Mouse (Mus musculus): Measurements from ENCODE around the gene Mta3. TPM values are rescaled to one million over a fixed set of nuclear protein-coding genes. Genes with fewer than 3 reads are reported as not detected.
"Not testable (repeated sequence)": the region's sequence is repeated elsewhere in the genome, so short reads cannot be mapped to it uniquely, and the experiment has no call there.

Gene Mta3
- polyA plus RNA-seq, 1 experiment from 2014 or later, result 30.8 TPM

GRCm38 (mm10) chr17:83860224-83860623 lies 154.3 kb downstream of the Mta3 start:
- ATAC-seq (ENCODE audit: low read depth) (no peak), DNase-seq (ENCODE audit: low spot score) (no peak)
- H3K4me1 ChIP-seq (ENCODE audit: control insufficient read depth, insufficient read depth, low read length), result peaks cover 4% of the 10 kb centered on the region; the same call in 1 of the 2 replicates
- WGBS, result 80% methylated on average over 7 of the region's 7 CpGs
- no peak overlapping the region for H3K4me2 ChIP-seq (ENCODE audit: low read depth, low read length)
- H3K9me3 ChIP-seq (ENCODE audit: control insufficient read depth, low read length), result no peaks in the 10 kb centered on the region
- no peaks in the 10 kb centered on the region for H3K36me3 ChIP-seq (ENCODE audit: control insufficient read depth, insufficient read depth, low read length)
- no peak overlapping the region for H3K27ac ChIP-seq (replicated peaks; ENCODE audit: low read depth, low read length)
- H3K27me3 ChIP-seq (replicated peaks; ENCODE audit: control insufficient read depth, insufficient read depth, low read length), result no peaks in the 10 kb centered on the region
- H3K4me3 ChIP-seq (ENCODE audit: low read depth, low read length), result no peak overlapping the region
- no peak overlapping the region for H3K9ac ChIP-seq (ENCODE audit: low read depth, low read length)

GRCm38 (mm10) chr17:83860968-83861367 lies 155.0 kb downstream of the Mta3 start:
- not testable (repeated sequence) for H3K36me3 ChIP-seq (ENCODE audit: control insufficient read depth, insufficient read depth, low read length); H3K4me1 ChIP-seq (ENCODE audit: control insufficient read depth, insufficient read depth, low read length); H3K9me3 ChIP-seq (ENCODE audit: control insufficient read depth, low read length); DNase-seq (ENCODE audit: low spot score); H3K9ac ChIP-seq (ENCODE audit: low read depth, low read length); H3K27ac ChIP-seq (replicated peaks; ENCODE audit: low read depth, low read length); ATAC-seq (ENCODE audit: low read depth); H3K27me3 ChIP-seq (replicated peaks; ENCODE audit: control insufficient read depth, insufficient read depth, low read length)
- Histone ChIP-seq H3K4me3 (ENCODE audit: low read depth, low read length) (peak overlapping the region; percentile 59), H3K4me2 (ENCODE audit: low read depth, low read length) (peak overlapping the region; percentile 72)
- 60% methylated on average over 8 of the region's 8 CpGs for whole genome bisulfite sequencing

- WGBS, result under 1% methylated on average over 42 of the region's 62 CpGs
- Histone ChIP-seq H3K27me3 (replicated peaks; ENCODE audit: control insufficient read depth, insufficient read depth, low read length) (no peaks in the 10 kb centered on the region), H3K9ac (ENCODE audit: low read depth, low read length) (peak overlapping the region; percentile 83)
These were observed 155.6 kb downstream of the Mta3 start for GRCm38 (mm10) chr17:83861444-83862133.

GRCm38 (mm10) chr17:83862134-83862881 lies 156.3 kb downstream of the Mta3 start:
- under 1% methylated on average over 20 of the region's 27 CpGs for WGBS
- peaks cover 4% of the 10 kb centered on the region; the same call in 1 of the 2 replicates for H3K4me1 ChIP-seq (ENCODE audit: control insufficient read depth, insufficient read depth, low read length)
- peak overlapping the region; percentile 83 for H3K9ac ChIP-seq (ENCODE audit: low read depth, low read length)
- ATAC-seq (ENCODE audit: low read depth) (peak; percentile 66), DNase-seq (ENCODE audit: low spot score) (peak; percentile 79)
- H3K27me3 ChIP-seq (replicated peaks; ENCODE audit: control insufficient read depth, insufficient read depth, low read length), result no peaks in the 10 kb centered on the region
- H3K4me2 ChIP-seq (ENCODE audit: low read depth, low read length), result peak overlapping the region; percentile 72
- peak overlapping the region; percentile 59 for H3K4me3 ChIP-seq (ENCODE audit: low read depth, low read length)
- peak overlapping the region; percentile 91 for H3K27ac ChIP-seq (replicated peaks; ENCODE audit: low read depth, low read length)
- no peaks in the 10 kb centered on the region for H3K36me3 ChIP-seq (ENCODE audit: control insufficient read depth, insufficient read depth, low read length)
- H3K9me3 ChIP-seq (ENCODE audit: control insufficient read depth, low read length), result no peaks in the 10 kb centered on the region

More at GRCm38 (mm10) chr17:83861444-83862133, 155.6 kb downstream of the Mta3 start:
- peaks cover 4% of the 10 kb centered on the region; the same call in 1 of the 2 replicates for H3K4me1 ChIP-seq (ENCODE audit: control insufficient read depth, insufficient read depth, low read length)
- H3K36me3 ChIP-seq (ENCODE audit: control insufficient read depth, insufficient read depth, low read length), result no peaks in the 10 kb centered on the region
- H3K4me3 ChIP-seq (ENCODE audit: low read depth, low read length), result peak overlapping the region; percentile 59
- H3K9me3 ChIP-seq (ENCODE audit: control insufficient read depth, low read length), result no peaks in the 10 kb centered on the region
- H3K4me2 ChIP-seq (ENCODE audit: low read depth, low read length), result peak overlapping the region; percentile 72
- peak; percentile 95 for ATAC-seq (ENCODE audit: low read depth)
- H3K27ac ChIP-seq (replicated peaks; ENCODE audit: low read depth, low read length), result peak overlapping the region; percentile 91
- DNase-seq (ENCODE audit: low spot score), result peak; percentile 96

- ATAC-seq (ENCODE audit: low read depth), result no peak
- no peaks in the 10 kb centered on the region for H3K9me3 ChIP-seq (ENCODE audit: control insufficient read depth, low read length)
These were observed 159.4 kb downstream of the Mta3 start for GRCm38 (mm10) chr17:83865366-83865765.

GRCm38 (mm10) chr17:83866582-83866981 lies 160.6 kb downstream of the Mta3 start:
- H3K27ac ChIP-seq (replicated peaks; ENCODE audit: low read depth, low read length), result no peak overlapping the region
- H3K4me2 ChIP-seq (ENCODE audit: low read depth, low read length), result no peak overlapping the region
- no peak overlapping the region for H3K4me3 ChIP-seq (ENCODE audit: low read depth, low read length)
- ATAC-seq (ENCODE audit: low read depth) (no peak), DNase-seq (ENCODE audit: low spot score) (peak; percentile 70)
- no peaks in the 10 kb centered on the region for H3K9me3 ChIP-seq (ENCODE audit: control insufficient read depth, low read length)
- H3K4me1 ChIP-seq (ENCODE audit: control insufficient read depth, insufficient read depth, low read length), result peaks cover 4% of the 10 kb centered on the region; the same call in 1 of the 2 replicates
- H3K36me3 ChIP-seq (ENCODE audit: control insufficient read depth, insufficient read depth, low read length), result no peaks in the 10 kb centered on the region
- no peak overlapping the region for H3K9ac ChIP-seq (ENCODE audit: low read depth, low read length)
- H3K27me3 ChIP-seq (replicated peaks; ENCODE audit: control insufficient read depth, insufficient read depth, low read length), result no peaks in the 10 kb centered on the region
- WGBS, result 14% methylated on average over 10 of the region's 10 CpGs

More at GRCm38 (mm10) chr17:83865366-83865765, 159.4 kb downstream of the Mta3 start:
- H3K36me3 ChIP-seq (ENCODE audit: control insufficient read depth, insufficient read depth, low read length), result no peaks in the 10 kb centered on the region
- H3K4me2 ChIP-seq (ENCODE audit: low read depth, low read length), result no peak overlapping the region
- no peak overlapping the region for H3K27ac ChIP-seq (replicated peaks; ENCODE audit: low read depth, low read length)
- no peak for DNase-seq (ENCODE audit: low spot score)
- H3K27me3 ChIP-seq (replicated peaks; ENCODE audit: control insufficient read depth, insufficient read depth, low read length), result no peaks in the 10 kb centered on the region
- no peak overlapping the region for H3K9ac ChIP-seq (ENCODE audit: low read depth, low read length)
- H3K4me1 ChIP-seq (ENCODE audit: control insufficient read depth, insufficient read depth, low read length), result peaks cover 4% of the 10 kb centered on the region; the same call in 1 of the 2 replicates
- H3K4me3 ChIP-seq (ENCODE audit: low read depth, low read length), result no peak overlapping the region
- WGBS, result 48% methylated on average over 7 of the region's 7 CpGs

- H3K4me2 ChIP-seq (ENCODE audit: low read depth, low read length), result no peak overlapping the region
- H3K4me3 ChIP-seq (ENCODE audit: low read depth, low read length), result no peak overlapping the region
- H3K9me3 ChIP-seq (ENCODE audit: control insufficient read depth, low read length), result no peaks in the 10 kb centered on the region
- DNase-seq (ENCODE audit: low spot score) (no peak), ATAC-seq (ENCODE audit: low read depth) (no peak)
- no peak overlapping the region for H3K9ac ChIP-seq (ENCODE audit: low read depth, low read length)
- H3K27ac ChIP-seq (replicated peaks; ENCODE audit: low read depth, low read length), result no peak overlapping the region
- H3K4me1 ChIP-seq (ENCODE audit: control insufficient read depth, insufficient read depth, low read length), result no peaks in the 10 kb centered on the region
- no peaks in the 10 kb centered on the region for H3K27me3 ChIP-seq (replicated peaks; ENCODE audit: control insufficient read depth, insufficient read depth, low read length)
- no peaks in the 10 kb centered on the region for H3K36me3 ChIP-seq (ENCODE audit: control insufficient read depth, insufficient read depth, low read length)
- 85% methylated on average over 4 of the region's 4 CpGs for WGBS
These were observed 164.4 kb downstream of the Mta3 start for GRCm38 (mm10) chr17:83870385-83870784.

All from embryonic facial prominence, embryonic 14.5 days (tissue).